Mouse (Mus musculus) thymus, postnatal 36 days (tissue): ENCODE results near the gene A1cf.

Source experiments
- DNase-seq, 2 experiments: peaks; one replicate each; pipeline ENCODE4 v3.0.0; 2022; ENCODE audit warnings: mixed read lengths in 2 of 2

Gene A1cf

DNA sequence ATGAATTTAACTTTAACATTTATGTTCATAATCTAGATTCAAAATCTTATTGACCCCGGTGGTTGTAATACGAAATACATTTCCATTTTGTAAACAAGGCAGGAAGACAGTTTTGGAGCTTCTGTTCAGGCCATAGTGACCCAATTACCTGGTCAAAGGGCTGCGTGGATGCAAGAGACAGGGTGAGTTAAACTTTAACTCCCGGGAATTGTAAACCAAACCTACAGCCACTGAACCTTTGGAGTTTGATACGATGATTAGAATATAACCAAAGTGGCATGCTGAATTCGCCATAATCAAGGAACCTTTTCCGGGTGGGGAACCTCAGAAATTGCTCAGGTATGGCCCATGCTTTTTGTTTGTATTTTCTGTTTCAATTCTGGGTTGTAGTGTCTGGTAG lies at the start of gene A1cf:
Gene A1cf (plus strand): TSS at position 244 of the 400 bp plus-strand sequence.
- DNase-seq = no peak

DNA sequence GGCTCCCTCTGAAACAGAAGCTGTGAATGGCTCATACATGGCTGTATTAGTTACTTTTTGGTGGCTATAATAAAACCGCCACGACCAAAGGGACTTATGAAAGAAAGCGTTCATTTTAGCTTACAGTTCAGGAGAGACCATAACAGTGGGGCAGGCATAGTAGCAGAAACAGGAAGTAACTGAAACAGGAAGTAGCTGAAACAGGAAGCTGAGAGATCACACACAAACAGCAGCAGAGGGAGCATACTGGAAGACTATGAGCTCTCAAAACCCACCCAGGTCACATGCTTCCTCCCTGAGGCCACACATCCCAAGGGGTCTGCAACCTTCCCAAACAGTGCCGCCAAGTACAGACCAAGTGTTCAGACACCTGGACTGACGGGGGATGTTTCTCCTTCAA lies 34.3 kb upstream of the A1cf start:
- no peak for DNase-seq

GRCm38 (mm10) chr19:31861909-31862308 lies 6.7 kb upstream of the A1cf start:
- no peak for DNase-seq

DNA sequence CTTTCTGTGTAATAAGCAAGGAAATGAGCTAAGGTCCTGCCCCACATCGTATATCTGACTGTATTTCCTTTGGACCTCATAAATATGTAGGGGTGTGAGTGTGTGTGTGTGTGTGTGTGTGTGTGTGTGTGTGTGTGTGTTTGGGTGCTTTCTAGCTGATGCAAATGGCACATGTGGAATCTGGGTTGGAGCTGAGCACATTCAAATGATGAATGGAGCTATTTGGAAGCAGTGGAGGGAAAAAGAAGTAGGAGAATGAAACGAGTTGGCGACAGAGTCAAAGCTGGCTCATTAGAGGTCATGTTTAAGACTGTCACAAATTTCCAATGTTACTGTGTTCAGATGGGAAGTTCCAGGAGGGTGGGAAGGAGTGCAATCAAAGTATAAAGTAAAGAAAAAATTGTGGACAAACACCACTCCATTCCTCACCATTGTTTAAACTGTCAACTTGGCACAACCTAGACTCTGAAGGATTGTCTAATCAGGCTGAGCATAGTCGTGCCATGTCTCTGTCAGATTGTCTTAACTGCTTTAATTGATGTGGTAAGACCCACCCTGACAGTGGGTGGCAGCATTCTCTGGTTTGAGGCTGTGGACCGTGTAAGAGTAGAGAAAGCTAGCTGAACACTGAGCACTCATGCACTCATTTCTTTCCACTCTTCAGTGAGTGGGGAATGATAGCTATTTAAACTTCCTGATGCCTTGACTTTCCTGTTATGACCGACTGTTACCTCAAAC lies 5.9 kb upstream of the A1cf start:
- peak in 1 of 2 experiments; percentile 3 for DNase-seq

GRCm38 (mm10) chr19:31865451-31865850 lies 3.1 kb upstream of the A1cf start:
- DNase-seq = no peak

GRCm38 (mm10) chr19:31868076-31868475 lies 488 bp upstream of the A1cf start:
- no peak for DNase-seq

DNA sequence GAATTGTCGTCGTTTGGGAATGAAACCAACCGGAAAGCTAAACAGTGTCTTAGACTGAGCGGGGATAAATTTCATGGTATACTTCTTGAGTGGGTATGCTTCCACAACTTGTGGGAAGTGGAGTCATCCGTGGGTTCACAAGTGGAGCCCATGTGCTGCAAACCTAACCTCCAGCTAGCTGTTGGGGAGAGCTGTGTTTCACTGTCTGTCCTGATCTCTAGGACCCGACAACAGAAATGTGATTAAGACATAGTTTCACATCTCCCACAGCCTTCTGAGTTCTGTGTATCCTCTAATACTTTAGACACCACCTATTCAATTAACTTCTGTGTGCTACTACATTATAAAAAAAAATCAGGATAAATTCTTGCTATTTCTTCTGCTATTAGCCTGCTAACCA lies 407 bp downstream of the A1cf start:
- no peak for DNase-seq

GRCm38 (mm10) chr19:31871377-31871776 lies 2.8 kb downstream of the A1cf start:
- no peak for DNase-seq

DNA sequence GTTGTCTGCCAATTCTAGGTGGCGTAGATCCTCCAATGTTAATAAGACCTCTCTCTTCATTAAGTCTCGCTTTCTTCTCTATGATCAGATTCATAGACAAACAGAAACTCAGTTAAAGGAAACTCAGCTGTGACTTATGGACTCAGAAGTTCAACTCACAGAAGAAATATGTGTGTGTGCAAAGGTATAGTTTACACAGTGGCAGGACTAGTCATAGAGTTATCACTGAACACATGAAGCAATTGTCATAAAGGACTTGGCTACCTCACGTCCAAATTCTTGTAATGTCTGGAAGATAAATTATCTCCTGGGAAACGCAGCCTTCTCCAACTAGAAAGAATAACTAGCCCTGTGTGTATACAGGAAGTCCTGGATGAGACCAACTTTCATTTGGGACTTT lies 9.4 kb downstream of the A1cf start:
- no peak for DNase-seq

DNA sequence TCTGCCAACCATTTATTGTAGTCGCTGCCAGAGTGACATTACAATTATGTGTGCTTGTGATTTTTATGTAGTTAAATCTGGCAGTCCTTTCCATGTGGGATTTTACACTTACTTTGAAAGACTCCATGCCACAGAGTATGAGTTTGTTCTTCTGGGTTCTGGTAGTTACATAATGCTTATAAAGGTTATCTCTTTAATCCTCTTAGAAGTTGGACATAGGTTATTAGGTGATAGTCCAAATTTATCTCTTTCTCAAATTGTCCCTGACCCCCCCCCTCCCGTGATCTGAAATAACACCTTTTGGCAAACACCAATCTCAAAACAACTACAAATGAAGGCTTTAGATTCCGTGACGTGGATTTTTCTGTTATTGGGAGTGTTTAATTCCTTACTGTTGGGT lies 16.0 kb downstream of the A1cf start:
- no peak for DNase-seq

GRCm38 (mm10) chr19:31887275-31887674 lies 18.7 kb downstream of the A1cf start:
- no peak for DNase-seq

GRCm38 (mm10) chr19:31889988-31890387 lies 21.4 kb downstream of the A1cf start:
- no peak for DNase-seq

GRCm38 (mm10) chr19:31891001-31891893 lies 22.7 kb downstream of the A1cf start:
- DNase-seq = no peak

GRCm38 (mm10) chr19:31895971-31896370 lies 27.4 kb downstream of the A1cf start:
- no peak for DNase-seq

GRCm38 (mm10) chr19:31896711-31897110 lies 28.1 kb downstream of the A1cf start:
- DNase-seq = no peak

DNA sequence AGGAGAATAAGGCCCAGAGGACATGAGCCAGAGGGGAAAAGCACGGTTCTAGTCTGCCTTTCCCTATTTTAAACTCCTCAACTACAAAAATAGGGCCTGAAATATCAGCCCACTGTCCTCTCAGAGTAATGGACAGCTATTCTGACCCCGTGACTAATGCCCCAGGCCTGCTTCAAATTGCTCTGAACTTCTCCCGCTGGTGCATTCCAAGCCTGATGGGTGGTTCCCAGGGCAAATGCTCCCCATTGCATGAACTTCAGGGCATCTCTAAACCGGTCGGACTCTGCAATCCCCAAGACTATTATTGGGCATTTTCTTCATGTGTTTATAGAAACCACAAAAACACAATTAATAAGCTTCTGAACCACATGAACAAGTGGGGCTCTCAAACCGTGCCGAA lies 37.1 kb downstream of the A1cf start:
- DNase-seq = no peak

DNA sequence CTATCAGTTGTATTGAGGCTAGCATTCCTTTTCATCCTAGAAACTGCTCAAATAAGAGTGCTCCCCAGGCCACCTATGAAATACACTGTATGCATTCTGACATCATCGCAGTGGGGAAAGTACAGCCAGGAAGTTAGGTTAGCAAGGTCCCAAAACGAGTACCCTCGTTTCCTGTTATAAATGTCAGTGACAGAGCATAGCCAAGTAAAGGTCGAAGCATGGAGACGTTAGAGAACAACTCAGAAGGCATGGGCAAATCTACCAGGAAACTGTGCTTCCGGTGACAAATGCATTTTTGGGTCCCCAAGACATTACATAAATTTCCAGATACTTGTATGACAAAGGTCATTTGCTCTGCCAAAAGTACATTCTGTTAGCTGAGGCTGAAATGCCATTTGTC lies 41.9 kb downstream of the A1cf start:
- peak in 1 of 2 experiments; percentile 3 for DNase-seq

- no peak for DNase-seq
These were observed 45.4 kb downstream of the A1cf start for GRCm38 (mm10) chr19:31913946-31914345.

- no peak for DNase-seq
These were observed 51.8 kb downstream of the A1cf start for GRCm38 (mm10) chr19:31920357-31920756.

DNA sequence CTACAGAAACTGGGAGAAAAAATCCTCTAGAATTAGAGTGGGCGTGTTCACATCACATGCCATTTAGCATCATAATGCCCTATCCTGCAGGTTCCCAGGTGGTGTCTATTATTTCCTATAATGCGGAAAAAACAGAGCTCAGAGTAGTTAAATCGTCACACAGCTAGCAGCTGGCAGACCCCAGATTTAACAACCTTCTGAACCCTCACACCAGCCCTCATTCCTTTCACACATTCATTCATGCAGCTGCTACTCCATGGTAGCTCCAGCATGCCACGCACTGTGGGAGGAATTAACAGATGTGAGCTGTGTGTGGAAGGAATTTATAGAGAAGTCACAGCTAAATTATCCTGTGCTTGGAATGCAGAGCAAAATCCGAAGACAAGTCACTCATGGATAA lies 53.3 kb downstream of the A1cf start:
- DNase-seq = no peak

DNA sequence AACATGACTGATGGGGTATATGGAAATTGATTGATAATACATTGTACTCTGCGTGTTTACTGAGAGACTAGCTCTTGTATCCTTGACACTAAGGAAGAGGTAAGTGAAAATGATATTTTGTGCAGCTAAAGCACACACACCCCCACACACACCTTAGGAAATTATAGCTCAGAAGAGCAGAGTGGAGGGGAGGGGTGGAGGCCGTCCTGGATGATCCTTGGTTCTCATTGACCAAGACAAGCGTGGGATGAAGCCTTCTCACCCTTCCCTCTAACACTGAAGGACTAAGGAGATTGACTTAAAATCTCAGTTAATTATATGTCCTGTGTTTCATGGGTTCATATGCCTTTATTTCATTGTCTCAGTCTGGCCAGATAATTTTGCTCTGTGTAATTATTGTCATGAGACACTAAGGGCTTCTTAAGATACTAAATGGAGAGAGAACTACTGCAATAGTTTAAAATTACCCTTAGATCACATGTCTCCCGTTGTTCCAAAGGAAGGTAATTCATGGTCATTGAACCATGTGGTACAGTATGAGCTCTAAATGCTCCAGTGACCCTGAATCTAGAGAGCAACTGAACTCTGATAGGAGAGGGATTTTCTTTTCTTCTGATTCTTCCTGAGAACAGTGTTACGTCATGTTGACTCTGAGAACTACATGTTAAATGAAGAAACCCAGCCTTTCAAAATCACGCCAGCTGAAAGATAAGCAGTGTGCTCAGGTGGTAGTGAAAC lies 55.2 kb downstream of the A1cf start:
- no peak for DNase-seq

- DNase-seq = no peak
These were observed 82.4 kb downstream of the A1cf start for GRCm38 (mm10) chr19:31950793-31951489.

GRCm38 (mm10) chr19:31953799-31954198 lies 85.2 kb downstream of the A1cf start:
- DNase-seq = no peak
